Mouse (Mus musculus): ENCODE measurements at regions not wholly inside any gene's neighbourhood (a gene's known extent, or its start where the extent isn't known, plus 50 kb on each side); places are given as distances from the start of the nearest gene placed in this dataset.
A peak's percentile ranks its signal among the peaks of the same experiment; 100 is the strongest.

- DNase-seq (ENCODE audit: inconsistent ontology term), result peak; percentile 56
Measured at GRCm38 (mm10) chr4:131014301-131015081, 70.3 kb downstream of the Matn1 start.

GRCm38 (mm10) chr4:131015156-131015555 lies 71.0 kb downstream of the Matn1 start:
- no peak for DNase-seq (ENCODE audit: inconsistent ontology term)

- DNase-seq (ENCODE audit: inconsistent ontology term), result no peak
Measured at GRCm38 (mm10) chr4:131023601-131024000, 79.4 kb downstream of the Matn1 start.

- no peak for DNase-seq (ENCODE audit: inconsistent ontology term)
Measured at GRCm38 (mm10) chr4:131036292-131036691, 92.1 kb downstream of the Matn1 start.

GRCm38 (mm10) chr4:131037179-131037578 lies 93.0 kb downstream of the Matn1 start:
- DNase-seq (ENCODE audit: inconsistent ontology term), result no peak

- DNase-seq (ENCODE audit: inconsistent ontology term), result no peak
Measured at GRCm38 (mm10) chr4:131039686-131040085, 95.5 kb downstream of the Matn1 start.

- no peak for DNase-seq (ENCODE audit: inconsistent ontology term)
Measured at GRCm38 (mm10) chr4:131041210-131041609, 97.0 kb downstream of the Matn1 start.

GRCm38 (mm10) chr4:131046101-131046500 lies 101.9 kb downstream of the Matn1 start:
- DNase-seq (ENCODE audit: inconsistent ontology term), result no peak

GRCm38 (mm10) chr4:131046969-131047650 lies 102.9 kb downstream of the Matn1 start:
- DNase-seq (ENCODE audit: inconsistent ontology term), result no peak

GRCm38 (mm10) chr4:131056293-131056692 lies 112.1 kb downstream of the Matn1 start:
- DNase-seq (ENCODE audit: inconsistent ontology term), result no peak

GRCm38 (mm10) chr4:131059572-131059971 lies 115.4 kb downstream of the Matn1 start:
- DNase-seq (ENCODE audit: inconsistent ontology term), result no peak

- no peak for DNase-seq (ENCODE audit: inconsistent ontology term)
Measured at GRCm38 (mm10) chr4:131060191-131060680, 116.1 kb downstream of the Matn1 start.

- no peak for DNase-seq (ENCODE audit: inconsistent ontology term)
Measured at GRCm38 (mm10) chr4:131060706-131061105, 116.5 kb downstream of the Matn1 start.

GRCm38 (mm10) chr4:131062592-131062991 lies 118.4 kb downstream of the Matn1 start:
- no peak for DNase-seq (ENCODE audit: inconsistent ontology term)

GRCm38 (mm10) chr4:131066186-131066939 lies 122.2 kb downstream of the Matn1 start:
- no peak for DNase-seq (ENCODE audit: inconsistent ontology term)

- no peak for DNase-seq (ENCODE audit: inconsistent ontology term)
Measured at GRCm38 (mm10) chr4:131070566-131070965, 126.4 kb downstream of the Matn1 start.

GRCm38 (mm10) chr4:131072623-131073022 lies 128.4 kb downstream of the Matn1 start:
- DNase-seq (ENCODE audit: inconsistent ontology term), result no peak

- DNase-seq (ENCODE audit: inconsistent ontology term), result no peak
Measured at GRCm38 (mm10) chr4:131073420-131073819, 129.2 kb downstream of the Matn1 start.

GRCm38 (mm10) chr4:131075326-131075932 lies 131.2 kb downstream of the Matn1 start:
- no peak for DNase-seq (ENCODE audit: inconsistent ontology term)

- no peak for DNase-seq (ENCODE audit: inconsistent ontology term)
Measured at GRCm38 (mm10) chr4:131076628-131077027, 132.4 kb downstream of the Matn1 start.

GRCm38 (mm10) chr4:131080113-131080512 lies 135.9 kb downstream of the Matn1 start:
- DNase-seq (ENCODE audit: inconsistent ontology term), result no peak

GRCm38 (mm10) chr4:131083405-131083804 lies 139.2 kb downstream of the Matn1 start:
- DNase-seq (ENCODE audit: inconsistent ontology term), result no peak

Data from Muller cell, postnatal 12 days (primary cell).